Mouse (Mus musculus): Measurements from ENCODE around the gene Olfr1537. TPM values are rescaled to one million over a fixed set of nuclear protein-coding genes. Genes with fewer than 3 reads are reported as not detected.

Olfr1537 gene
- not detected in 2 replicates for polyA plus RNA-seq (2012; rRNA removed)

- TF ChIP-seq POLR2A (IDR thresholded peaks at IDR 0.05; ENCODE audit: extremely low read depth, insufficient read depth, low read length) (no peak), CTCF (IDR thresholded peaks at IDR 0.05; ENCODE audit: extremely low read depth, insufficient read depth, low read length) (no peak)
- H3K4me3 ChIP-seq (ENCODE audit: insufficient read depth, low read length): no peak within 1 kb of the TSS
Observed at GRCm38 (mm10) chr9:39249894-39250293, at the start of gene Olfr1537. Gene Olfr1537 (minus strand): TSS chr9:39249994.

GRCm38 (mm10) chr9:39287136-39287535, 37.3 kb upstream of the Olfr1537 start:
- Histone ChIP-seq H3K27ac (ENCODE audit: insufficient read depth, low read length) (no peak overlapping the region), H3K4me3 (ENCODE audit: insufficient read depth, low read length) (no peak overlapping the region), H3K4me1 (ENCODE audit: control insufficient read depth, insufficient read depth, low read length) (no peaks in the 10 kb centered on the region)
- TF ChIP-seq CTCF (IDR thresholded peaks at IDR 0.05; ENCODE audit: extremely low read depth, insufficient read depth, low read length) (no peak), POLR2A (IDR thresholded peaks at IDR 0.05; ENCODE audit: extremely low read depth, insufficient read depth, low read length) (no peak)

More at GRCm38 (mm10) chr9:39249894-39250293, at the start of gene Olfr1537:
- Histone ChIP-seq H3K4me1 (ENCODE audit: control insufficient read depth, insufficient read depth, low read length) (no peaks in the 10 kb centered on the region), H3K27ac (ENCODE audit: insufficient read depth, low read length) (no peak within 1 kb of the TSS)

- no peak for TF ChIP-seq CTCF (IDR thresholded peaks at IDR 0.05; ENCODE audit: extremely low read depth, insufficient read depth, low read length)
- no peak for TF ChIP-seq POLR2A (IDR thresholded peaks at IDR 0.05; ENCODE audit: extremely low read depth, insufficient read depth, low read length)
- Histone ChIP-seq H3K27ac (ENCODE audit: insufficient read depth, low read length) (no peak within 1 kb of the TSS), H3K4me3 (ENCODE audit: insufficient read depth, low read length) (no peak within 1 kb of the TSS), H3K4me1 (ENCODE audit: control insufficient read depth, insufficient read depth, low read length) (no peaks in the 10 kb centered on the region)
Observed at GRCm38 (mm10) chr9:39276718-39277117, 26.9 kb upstream of the Olfr1537 start, which contains the start of gene Olfr945. Gene Olfr945 (minus strand): TSS chr9:39276818.

- Histone ChIP-seq H3K4me3 (ENCODE audit: insufficient read depth, low read length) (no peak within 1 kb of the TSS), H3K4me1 (ENCODE audit: control insufficient read depth, insufficient read depth, low read length) (no peaks in the 10 kb centered on the region)
Observed at GRCm38 (mm10) chr9:39201620-39202019, 48.2 kb downstream of the Olfr1537 start, which contains the start of gene Olfr944. Gene Olfr944 (plus strand): TSS chr9:39201920.

More at GRCm38 (mm10) chr9:39201620-39202019, 48.2 kb downstream of the Olfr1537 start, which contains the start of gene Olfr944:
- no peak within 1 kb of the TSS for H3K27ac ChIP-seq (ENCODE audit: insufficient read depth, low read length)
- no peak for TF ChIP-seq POLR2A (IDR thresholded peaks at IDR 0.05; ENCODE audit: extremely low read depth, insufficient read depth, low read length)
- no peak for TF ChIP-seq CTCF (IDR thresholded peaks at IDR 0.05; ENCODE audit: extremely low read depth, insufficient read depth, low read length)

Other genes starting within 250 kb of the Olfr1537 start
- not detected in 2 replicates for gene Olfr146, start 226.6 kb downstream of the Olfr1537 start, polyA plus RNA-seq (2012; rRNA removed)
- not detected in 2 replicates for gene Olfr937, start 185.0 kb downstream of the Olfr1537 start, polyA plus RNA-seq (2012; rRNA removed)
- gene Olfr938, start 171.1 kb downstream of the Olfr1537 start, polyA plus RNA-seq (2012; rRNA removed): not detected in 2 replicates
- not detected in 2 replicates for gene Olfr27, start 121.9 kb downstream of the Olfr1537 start, polyA plus RNA-seq (2012; rRNA removed)
- gene Olfr943, start 83.7 kb downstream of the Olfr1537 start, polyA plus RNA-seq (2012; rRNA removed): not detected in 2 replicates
- not detected in 2 replicates for gene Olfr944, start 48.1 kb downstream of the Olfr1537 start, polyA plus RNA-seq (2012; rRNA removed)
- not detected in 2 replicates for gene Olfr945, start 26.8 kb upstream of the Olfr1537 start, polyA plus RNA-seq (2012; rRNA removed)
- gene Olfr948, start 76.1 kb upstream of the Olfr1537 start, polyA plus RNA-seq (2012; rRNA removed): not detected in 2 replicates
- gene Olfr951, start 137.4 kb upstream of the Olfr1537 start, polyA plus RNA-seq (2012; rRNA removed): not detected in 2 replicates
- gene Olfr952, start 177.2 kb upstream of the Olfr1537 start, polyA plus RNA-seq (2012; rRNA removed): not detected in 2 replicates
- gene Olfr954, start 206.7 kb upstream of the Olfr1537 start, polyA plus RNA-seq (2012; rRNA removed): not detected in 2 replicates
- gene Olfr955, start 221.9 kb upstream of the Olfr1537 start, polyA plus RNA-seq (2012; rRNA removed): not detected in 2 replicates
- gene Olfr44, start 244.0 kb upstream of the Olfr1537 start, polyA plus RNA-seq (2012; rRNA removed): not detected in 2 replicates